Mouse (Mus musculus): Measurements from ENCODE around the gene Zbtb45.

DNA sequence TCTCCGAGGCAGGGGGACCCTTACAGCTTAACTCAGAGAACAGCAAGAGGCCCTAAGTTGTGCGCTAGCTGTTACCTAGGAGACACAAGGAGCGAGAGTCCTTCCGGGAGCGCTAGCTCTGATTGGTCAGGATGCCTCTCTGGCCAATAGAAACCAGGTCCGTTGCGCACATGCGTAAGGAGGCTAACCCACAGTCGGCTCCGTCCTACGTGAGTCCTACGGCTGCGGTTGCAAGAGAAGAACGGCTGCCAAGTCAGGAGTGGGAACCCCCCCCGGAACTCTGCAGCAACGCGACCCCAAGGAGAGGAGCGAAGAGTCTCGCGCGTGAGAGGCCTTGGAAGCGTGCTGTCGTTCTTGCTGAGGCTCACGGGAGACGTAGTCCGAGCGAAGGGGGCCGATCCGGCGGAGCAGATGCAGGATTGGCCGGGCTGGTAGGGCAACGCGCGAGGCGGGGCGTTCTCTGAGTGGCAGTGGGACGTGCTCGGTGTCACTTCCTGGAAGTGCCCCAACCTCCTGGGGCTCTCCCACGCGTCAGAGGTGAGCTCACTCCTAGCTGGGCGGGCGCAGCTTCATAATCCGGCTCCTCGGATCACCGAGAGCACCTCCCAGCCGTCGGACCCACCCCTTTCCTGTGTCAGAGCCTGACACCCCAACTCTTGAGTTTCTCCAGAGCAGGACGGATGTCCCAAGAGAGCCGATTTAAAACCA, 32.0 kb downstream of the Zbtb45 start, which contains the start of gene Zfp446:
- TF ChIP-seq EP300 (IDR thresholded peaks at IDR 0.05) (peak; percentile 70; the same call in 1 of the 2 replicates), CTCF (IDR thresholded peaks at IDR 0.05) (no peak; the same call in 1 of the 2 replicates)
